Mouse (Mus musculus): ENCODE data around the gene Olfr850. TPM values are rescaled to one million over a fixed set of nuclear protein-coding genes. Genes with fewer than 3 reads are reported as not detected.

The Olfr850 gene
- polyA plus RNA-seq (2012; rRNA removed) (not detected in 2 replicates), polyA plus RNA-seq (2014; fragmentation: Nextera tagmentation; extraction: Ambion mirVana) (not detected in 2 replicates)

- Histone ChIP-seq H3K4me3 (replicated peaks; ENCODE audit: low read length) (no peak within 1 kb of the TSS), H3K27ac (replicated peaks; ENCODE audit: low read depth, low read length) (no peak within 1 kb of the TSS), H3K4me1 (ENCODE audit: control insufficient read depth, insufficient read depth, low read length) (no peaks in the 10 kb centered on the region), H3K4me2 (replicated peaks; ENCODE audit: low read depth, low read length, severe bottlenecking) (no peak within 1 kb of the TSS), H3K9ac (ENCODE audit: low read depth, low read length, severe bottlenecking) (no peak within 1 kb of the TSS), H3K27me3 (ENCODE audit: control insufficient read depth, insufficient read depth, low read length) (no peaks in the 10 kb centered on the region), H3K9me3 (ENCODE audit: control insufficient read depth, low read length) (no peaks in the 10 kb centered on the region), H3K36me3 (ENCODE audit: control insufficient read depth, insufficient read depth, low read length) (no peaks in the 10 kb centered on the region)
- no peak for TF ChIP-seq POLR2A (IDR thresholded peaks at IDR 0.05; ENCODE audit: borderline replicate concordance, extremely low read depth, insufficient read depth, insufficient read length)
- ATAC-seq (ENCODE audit: low FRiP score, low read depth) (no peak), DNase-seq (ENCODE audit: low spot score) (no peak)
Measured at GRCm38 (mm10) chr9:19478148-19478547, at the start of gene Olfr850. Gene Olfr850, minus strand, starts transcription at chr9:19478248.

DNA sequence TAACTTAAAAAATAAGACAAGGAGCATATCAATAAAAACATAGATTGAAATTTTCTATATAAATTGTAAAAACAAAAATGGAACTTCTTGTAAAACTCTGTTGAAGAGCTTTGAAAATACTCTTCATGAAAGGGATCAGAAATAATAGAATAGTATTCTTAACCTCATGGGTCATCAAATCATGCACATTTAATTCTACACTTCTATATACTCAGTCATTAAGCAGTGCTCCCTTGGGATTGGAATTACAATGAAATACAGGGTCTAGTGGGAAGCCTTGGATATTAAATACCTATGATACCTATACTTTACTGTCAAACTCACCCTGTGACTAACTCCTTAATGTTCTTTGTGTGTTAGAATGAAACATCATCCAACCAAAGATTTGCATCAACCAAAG lies 14.9 kb upstream of the Olfr850 start, which contains the start of gene Olfr851:
Gene Olfr851, plus strand, starts transcription at position 301 of the 400 bp plus-strand sequence.
- H3K4me3 ChIP-seq (replicated peaks; ENCODE audit: low read length): no peak within 1 kb of the TSS
- no peaks in the 10 kb centered on the region for H3K4me1 ChIP-seq (ENCODE audit: control insufficient read depth, insufficient read depth, low read length)
- no peak for DNase-seq (ENCODE audit: low spot score)
- no peak within 1 kb of the TSS for H3K27ac ChIP-seq (replicated peaks; ENCODE audit: low read depth, low read length)
- ATAC-seq (ENCODE audit: low FRiP score, low read depth): no peak
- no peak within 1 kb of the TSS for H3K9ac ChIP-seq (ENCODE audit: low read depth, low read length, severe bottlenecking)
- TF ChIP-seq POLR2A (IDR thresholded peaks at IDR 0.05; ENCODE audit: borderline replicate concordance, extremely low read depth, insufficient read depth, insufficient read length): no peak
- no peaks in the 10 kb centered on the region for H3K36me3 ChIP-seq (ENCODE audit: control insufficient read depth, insufficient read depth, low read length)
- no peak within 1 kb of the TSS for H3K4me2 ChIP-seq (replicated peaks; ENCODE audit: low read depth, low read length, severe bottlenecking)
- H3K9me3 ChIP-seq (ENCODE audit: control insufficient read depth, low read length): peaks cover 7% of the 10 kb centered on the region; the same call in 1 of the 2 replicates
- no peaks in the 10 kb centered on the region for H3K27me3 ChIP-seq (ENCODE audit: control insufficient read depth, insufficient read depth, low read length)

DNA sequence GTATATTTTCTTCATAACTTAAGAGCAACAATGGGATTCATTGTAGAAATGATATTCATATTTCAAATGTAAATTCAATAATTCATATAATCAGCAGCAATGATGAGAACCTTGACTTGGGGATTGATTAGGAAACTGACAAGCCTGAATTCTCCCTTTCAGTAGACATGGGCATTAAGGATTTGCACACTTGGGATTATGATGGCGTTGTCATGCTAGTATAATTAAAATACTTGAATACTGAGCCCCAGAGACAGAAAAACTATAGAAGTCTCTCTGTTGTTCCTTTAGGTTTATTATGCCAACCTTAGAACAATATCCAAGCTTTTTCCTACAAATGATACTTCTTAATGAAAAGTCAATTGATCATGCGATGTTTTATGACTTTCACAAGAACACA lies 38.1 kb downstream of the Olfr850 start, which contains the start of gene Olfr849:
Gene Olfr849, plus strand, starts transcription at position 301 of the 400 bp plus-strand sequence.
- no peak for TF ChIP-seq POLR2A (IDR thresholded peaks at IDR 0.05; ENCODE audit: borderline replicate concordance, extremely low read depth, insufficient read depth, insufficient read length)
- DNase-seq (ENCODE audit: low spot score): no peak
- no peak for ATAC-seq (ENCODE audit: low FRiP score, low read depth)

More for the DNA sequence above, 38.1 kb downstream of the Olfr850 start, which contains the start of gene Olfr849:
- no peak within 1 kb of the TSS for H3K4me2 ChIP-seq (replicated peaks; ENCODE audit: low read depth, low read length, severe bottlenecking)
- peaks cover 6% of the 10 kb centered on the region; the same call in 1 of the 2 replicates for H3K9me3 ChIP-seq (ENCODE audit: control insufficient read depth, low read length)
- 85% methylated on average over 2 of the region's 2 CpGs for WGBS
- H3K27me3 ChIP-seq (ENCODE audit: control insufficient read depth, insufficient read depth, low read length): no peaks in the 10 kb centered on the region
- no peak within 1 kb of the TSS for H3K4me3 ChIP-seq (replicated peaks; ENCODE audit: low read length)
- no peak within 1 kb of the TSS for H3K27ac ChIP-seq (replicated peaks; ENCODE audit: low read depth, low read length)
- H3K4me1 ChIP-seq (ENCODE audit: control insufficient read depth, insufficient read depth, low read length): no peaks in the 10 kb centered on the region
- H3K9ac ChIP-seq (ENCODE audit: low read depth, low read length, severe bottlenecking): no peak within 1 kb of the TSS
- H3K36me3 ChIP-seq (ENCODE audit: control insufficient read depth, insufficient read depth, low read length): no peaks in the 10 kb centered on the region

Other genes starting within 250 kb of the Olfr850 start
- not detected in 2 replicates for gene Olfr843, start 226.3 kb downstream of the Olfr850 start, polyA plus RNA-seq (2012; rRNA removed)
- not detected in 2 replicates for gene Olfr843, start 226.3 kb downstream of the Olfr850 start, polyA plus RNA-seq (2014; fragmentation: Nextera tagmentation; extraction: Ambion mirVana)
- not detected in 2 replicates for gene Olfr844, start 161.9 kb downstream of the Olfr850 start, polyA plus RNA-seq (2012; rRNA removed)
- not detected in 2 replicates for gene Olfr844, start 161.9 kb downstream of the Olfr850 start, polyA plus RNA-seq (2014; fragmentation: Nextera tagmentation; extraction: Ambion mirVana)
- gene Olfr845, start 141.8 kb downstream of the Olfr850 start, polyA plus RNA-seq (2012; rRNA removed): not detected in 2 replicates
- gene Olfr845, start 141.8 kb downstream of the Olfr850 start, polyA plus RNA-seq (2014; fragmentation: Nextera tagmentation; extraction: Ambion mirVana): not detected in 2 replicates
- not detected in 2 replicates for gene Olfr846, start 114.2 kb downstream of the Olfr850 start, polyA plus RNA-seq (2012; rRNA removed)
- gene Olfr846, start 114.2 kb downstream of the Olfr850 start, polyA plus RNA-seq (2014; fragmentation: Nextera tagmentation; extraction: Ambion mirVana): not detected in 2 replicates
- not detected in 2 replicates for gene Olfr847, start 99.6 kb downstream of the Olfr850 start, polyA plus RNA-seq (2012; rRNA removed)
- not detected in 2 replicates for gene Olfr847, start 99.6 kb downstream of the Olfr850 start, polyA plus RNA-seq (2014; fragmentation: Nextera tagmentation; extraction: Ambion mirVana)
- gene Olfr849, start 38.0 kb downstream of the Olfr850 start, polyA plus RNA-seq (2012; rRNA removed): not detected in 2 replicates
- gene Olfr849, start 38.0 kb downstream of the Olfr850 start, polyA plus RNA-seq (2014; fragmentation: Nextera tagmentation; extraction: Ambion mirVana): not detected in 2 replicates
- gene Olfr851, start 15.0 kb upstream of the Olfr850 start, polyA plus RNA-seq (2012; rRNA removed): not detected in 2 replicates
- not detected in 2 replicates for gene Olfr851, start 15.0 kb upstream of the Olfr850 start, polyA plus RNA-seq (2014; fragmentation: Nextera tagmentation; extraction: Ambion mirVana)
- not detected in 2 replicates for gene Olfr853, start 62.8 kb upstream of the Olfr850 start, polyA plus RNA-seq (2012; rRNA removed)
- not detected in 2 replicates for gene Olfr853, start 62.8 kb upstream of the Olfr850 start, polyA plus RNA-seq (2014; fragmentation: Nextera tagmentation; extraction: Ambion mirVana)
- not detected in 2 replicates for gene Olfr854, start 89.1 kb upstream of the Olfr850 start, polyA plus RNA-seq (2012; rRNA removed)
- gene Olfr854, start 89.1 kb upstream of the Olfr850 start, polyA plus RNA-seq (2014; fragmentation: Nextera tagmentation; extraction: Ambion mirVana): not detected in 2 replicates
- not detected in 2 replicates for gene Olfr855, start 104.4 kb upstream of the Olfr850 start, polyA plus RNA-seq (2012; rRNA removed)
- gene Olfr855, start 104.4 kb upstream of the Olfr850 start, polyA plus RNA-seq (2014; fragmentation: Nextera tagmentation; extraction: Ambion mirVana): not detected in 2 replicates
- gene Zfp317, start 143.9 kb upstream of the Olfr850 start, polyA plus RNA-seq (2012; rRNA removed): 17.0 and 19.7 TPM in 2 replicates
- 21.5 and 25.6 TPM in 2 replicates for gene Zfp317, start 143.9 kb upstream of the Olfr850 start, polyA plus RNA-seq (2014; fragmentation: Nextera tagmentation; extraction: Ambion mirVana)
- 0.13 TPM in 1 of 2 replicates, not detected in the other for gene Olfr857, start 231.2 kb upstream of the Olfr850 start, polyA plus RNA-seq (2012; rRNA removed)
- not detected in 2 replicates for gene Olfr857, start 231.2 kb upstream of the Olfr850 start, polyA plus RNA-seq (2014; fragmentation: Nextera tagmentation; extraction: Ambion mirVana)